Mouse (Mus musculus) liver (tissue): ENCODE measurements around the gene Gipr.
"Not testable (repeated sequence)": the region's sequence is repeated elsewhere in the genome, so short reads cannot be mapped to it uniquely, and the experiment has no call there.

Experiments used
- DNase-seq: peaks from one replicate; pipeline ENCODE4 v3.0.0-alpha.2; 2020; ENCODE audit warnings: mixed read lengths

Gene Gipr

GRCm38 (mm10) chr7:19178035-19178434 is 12.1 kb upstream of the Gipr start:
- no peak for DNase-seq

GRCm38 (mm10) chr7:19177216-19177615 is 11.3 kb upstream of the Gipr start:
- DNase-seq, result no peak

GRCm38 (mm10) chr7:19176516-19176947 is 10.6 kb upstream of the Gipr start:
- no peak for DNase-seq

DNA sequence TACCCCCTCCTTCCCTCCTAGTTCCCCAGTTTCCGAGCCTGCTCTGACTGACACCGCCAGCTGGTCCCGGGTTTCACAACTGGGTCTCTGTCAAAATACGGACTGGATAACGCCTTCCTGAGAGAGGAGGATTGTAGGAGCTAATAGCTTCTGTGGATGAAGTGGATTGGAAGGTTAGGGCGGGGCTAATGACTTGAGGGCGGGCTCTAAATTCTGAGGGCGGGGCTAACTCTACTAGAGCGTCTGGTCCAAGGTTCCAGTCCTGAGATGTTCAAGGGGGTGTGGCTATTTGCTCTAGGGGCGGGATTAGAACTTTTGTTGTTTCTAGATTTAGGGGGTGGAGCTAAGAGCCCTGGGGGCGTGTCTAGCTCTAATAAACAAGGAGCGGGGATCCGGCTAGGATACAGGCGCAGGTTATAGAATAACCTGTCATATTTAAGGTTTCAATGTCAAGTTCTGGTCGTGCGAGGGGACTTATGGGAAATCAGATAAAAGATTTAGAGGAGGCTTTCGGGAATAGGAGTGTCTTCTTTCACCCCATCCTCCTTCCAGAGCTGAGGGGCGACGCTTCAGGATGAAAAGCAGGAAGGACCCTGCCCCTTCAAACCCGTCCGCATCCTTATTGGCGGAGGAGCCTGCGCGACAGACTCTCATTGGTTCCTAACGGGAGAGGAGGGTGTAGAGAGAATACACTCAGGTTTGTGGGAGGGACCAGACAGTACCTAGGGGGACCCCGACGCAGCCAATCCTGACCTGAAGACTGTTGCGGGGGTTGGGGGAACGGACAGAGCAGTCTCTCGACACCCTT is 10.0 kb upstream of the Gipr start, which contains the start of gene Eml2:
Gene Eml2, plus strand, starts transcription at position 714 of the 808 bp plus-strand sequence.
- peak; percentile 61 for DNase-seq

DNA sequence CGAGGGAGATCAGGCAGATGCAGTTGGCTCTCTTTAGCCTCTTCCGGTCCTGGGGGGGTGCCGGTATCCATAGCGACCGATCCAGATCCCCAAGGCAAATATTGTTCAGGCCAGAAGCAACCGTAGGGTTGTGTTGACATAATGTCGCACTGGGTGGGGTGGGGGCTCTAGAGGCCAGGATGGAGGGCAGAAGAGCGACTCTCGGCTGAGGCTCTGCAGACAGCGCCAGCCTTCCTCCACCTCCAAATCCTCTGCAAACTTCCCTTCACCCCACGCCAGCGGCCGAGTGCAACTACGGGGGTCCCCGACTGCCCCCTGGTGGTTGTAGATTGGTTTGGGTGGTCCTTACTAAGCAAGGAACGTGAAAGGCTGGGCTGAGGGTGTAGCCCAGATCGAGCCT is 6.9 kb upstream of the Gipr start:
- peak; percentile 84 for DNase-seq

DNA sequence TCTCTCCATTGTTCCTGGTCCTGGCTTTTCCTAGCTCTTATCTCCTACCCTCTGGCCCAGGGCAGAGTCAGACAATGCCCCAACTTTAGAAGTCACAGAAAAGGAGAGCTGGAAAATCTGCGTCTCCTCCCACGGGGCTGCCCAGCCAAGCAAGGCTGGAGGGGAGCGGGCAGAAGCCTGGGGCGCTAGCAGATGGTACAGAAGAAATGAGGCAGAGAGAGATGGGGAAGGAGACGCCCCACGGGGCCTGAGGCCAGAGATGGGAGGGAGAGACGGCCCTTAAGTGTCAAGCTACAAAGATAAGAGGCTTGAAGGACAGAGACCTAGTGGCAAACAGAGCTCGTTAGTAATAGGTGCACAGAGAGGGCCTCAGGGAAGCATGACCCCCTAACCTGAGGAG is 5.9 kb upstream of the Gipr start:
- DNase-seq, result no peak

DNA sequence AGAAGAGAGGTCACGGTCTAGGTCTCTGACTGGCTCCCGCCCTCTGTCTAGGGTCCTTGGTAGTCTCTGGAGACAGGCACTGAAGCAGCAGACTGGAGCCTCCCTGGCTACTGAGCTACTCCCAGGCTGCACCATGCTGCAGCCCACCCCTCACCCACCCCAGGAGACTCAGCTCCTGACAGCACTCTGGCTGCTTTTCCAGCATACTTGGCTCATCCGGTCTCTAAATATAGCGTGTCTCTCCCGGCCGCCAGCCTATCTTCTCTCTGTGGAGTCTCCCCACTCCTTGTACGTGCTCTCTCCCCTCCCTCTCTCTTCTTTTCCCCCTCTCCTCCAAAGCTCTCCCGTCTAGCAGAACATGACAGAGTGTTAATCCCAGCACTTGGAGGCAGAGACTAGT is 4.2 kb upstream of the Gipr start:
- DNase-seq, result peak; percentile 32

DNA sequence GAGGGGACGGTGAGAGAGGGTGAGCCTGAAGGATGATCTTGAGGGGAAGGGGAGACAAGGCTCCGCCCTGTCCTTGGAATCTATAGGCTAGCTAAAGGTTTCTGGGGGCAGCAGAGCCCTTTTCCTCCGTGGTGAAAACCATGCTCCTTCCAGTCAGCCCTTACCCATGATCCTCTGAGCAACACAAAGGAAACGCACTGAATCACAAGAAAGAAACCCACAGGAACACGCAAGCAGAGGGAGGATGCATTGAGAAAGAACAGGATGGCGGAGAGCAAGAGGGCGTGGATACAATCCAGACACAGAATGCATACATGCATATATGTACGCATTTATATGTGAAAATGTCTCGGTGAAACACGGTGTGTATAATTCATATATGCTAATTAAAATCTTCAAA is 3.6 kb upstream of the Gipr start:
- DNase-seq, result no peak

GRCm38 (mm10) chr7:19166990-19167389 is 1.1 kb upstream of the Gipr start:
- DNase-seq, result no peak

DNA sequence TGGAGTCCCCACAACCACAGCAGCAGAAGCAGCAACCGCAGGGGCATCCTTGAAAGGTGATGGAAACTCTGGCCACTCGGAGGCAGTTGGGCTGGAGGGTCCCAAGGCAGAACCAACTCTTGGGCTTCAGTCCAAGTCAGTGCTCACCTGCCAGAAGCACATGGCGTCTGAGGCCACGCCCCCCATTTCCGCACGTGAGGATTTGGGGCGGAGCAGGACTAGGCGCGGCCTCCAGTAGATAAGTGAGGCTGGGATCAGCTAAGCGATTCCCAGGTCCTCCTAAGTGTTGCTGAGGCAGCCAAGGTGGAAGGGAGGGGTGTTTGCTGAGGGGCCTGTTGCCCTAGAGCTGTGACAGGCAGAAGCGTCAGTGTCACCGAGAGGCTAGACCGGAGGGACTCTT is 949 bp downstream of the Gipr start:
- DNase-seq, result peak; percentile 77

DNA sequence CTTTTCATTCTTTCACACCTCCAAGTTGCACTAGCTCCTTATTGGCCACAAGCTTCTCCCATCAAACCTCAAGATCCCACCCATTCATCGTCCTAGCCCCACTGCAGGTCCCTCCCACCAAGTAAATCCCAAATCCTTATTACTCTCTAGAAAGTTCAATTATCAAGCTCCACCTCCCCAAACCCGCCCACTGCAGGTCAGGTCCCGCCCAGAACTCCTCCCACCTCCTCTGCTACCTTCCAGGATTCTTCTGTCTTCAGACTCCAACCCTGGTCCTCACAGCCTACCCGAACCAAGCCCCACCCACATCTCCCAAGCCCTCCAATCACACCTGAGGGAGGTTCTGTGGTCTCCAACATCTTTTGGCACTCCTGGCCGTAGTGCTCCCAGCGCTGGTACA is 1.7 kb downstream of the Gipr start:
- DNase-seq, result peak; percentile 63

GRCm38 (mm10) chr7:19163752-19164151 is 2.2 kb downstream of the Gipr start:
- DNase-seq, result no peak

GRCm38 (mm10) chr7:19162928-19163327 is 3.0 kb downstream of the Gipr start:
- DNase-seq, result no peak

- DNase-seq, result peak; percentile 83
Observed at GRCm38 (mm10) chr7:19160115-19160514, 5.8 kb downstream of the Gipr start.

DNA sequence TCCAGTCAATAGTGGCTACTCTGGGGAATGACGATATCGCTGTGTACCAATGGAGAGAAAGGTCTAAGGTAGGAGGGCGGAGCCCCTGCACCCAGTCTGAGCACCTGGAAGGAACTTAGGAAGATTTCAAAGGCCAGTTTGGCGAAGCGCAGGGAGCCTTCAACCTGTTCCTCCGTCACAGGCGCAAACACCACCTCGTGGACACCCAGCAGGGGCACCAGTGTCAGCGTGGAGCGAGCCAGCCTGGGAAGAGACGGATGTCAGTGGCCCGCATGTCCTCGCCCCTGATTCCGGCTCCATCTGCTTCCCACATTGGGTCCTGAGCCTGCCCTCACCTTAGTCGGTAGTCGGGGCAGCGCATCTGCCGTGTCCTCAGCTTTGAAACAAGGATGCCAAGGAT is 6.5 kb downstream of the Gipr start:
- no peak for DNase-seq

- no peak for DNase-seq
Observed at GRCm38 (mm10) chr7:19158601-19159000, 7.3 kb downstream of the Gipr start.

DNA sequence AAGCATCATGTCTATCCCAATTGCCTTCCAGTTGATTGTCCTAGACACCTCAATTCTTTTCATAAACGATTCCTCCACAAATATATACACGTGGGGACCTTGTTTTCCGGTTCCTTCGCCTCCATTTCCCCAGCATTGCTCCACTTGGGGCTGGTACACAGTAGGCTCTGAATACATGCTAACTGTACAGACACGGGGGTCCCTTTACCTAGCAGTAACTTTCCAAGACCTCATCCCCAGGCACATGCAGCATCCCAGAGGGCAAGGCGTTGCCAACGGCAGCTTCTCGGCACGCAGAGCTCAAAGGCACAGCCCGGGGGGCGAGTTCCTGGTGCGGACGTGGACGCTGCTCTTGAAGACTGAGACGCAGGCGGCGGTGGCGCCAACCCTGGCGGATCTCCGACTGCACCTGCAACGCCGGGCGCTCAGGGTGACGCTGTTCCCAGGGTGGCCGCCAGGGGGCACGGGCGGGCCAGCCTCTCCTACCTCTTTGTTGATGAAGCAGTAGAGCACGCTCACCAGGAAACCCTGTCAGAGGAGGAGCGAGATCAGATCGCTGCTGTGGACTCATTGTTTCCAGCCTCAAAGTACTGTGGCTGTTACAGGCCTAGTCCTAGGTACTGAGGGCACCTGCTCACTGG is 8.6 kb downstream of the Gipr start:
- DNase-seq, result peak; percentile 89

DNA sequence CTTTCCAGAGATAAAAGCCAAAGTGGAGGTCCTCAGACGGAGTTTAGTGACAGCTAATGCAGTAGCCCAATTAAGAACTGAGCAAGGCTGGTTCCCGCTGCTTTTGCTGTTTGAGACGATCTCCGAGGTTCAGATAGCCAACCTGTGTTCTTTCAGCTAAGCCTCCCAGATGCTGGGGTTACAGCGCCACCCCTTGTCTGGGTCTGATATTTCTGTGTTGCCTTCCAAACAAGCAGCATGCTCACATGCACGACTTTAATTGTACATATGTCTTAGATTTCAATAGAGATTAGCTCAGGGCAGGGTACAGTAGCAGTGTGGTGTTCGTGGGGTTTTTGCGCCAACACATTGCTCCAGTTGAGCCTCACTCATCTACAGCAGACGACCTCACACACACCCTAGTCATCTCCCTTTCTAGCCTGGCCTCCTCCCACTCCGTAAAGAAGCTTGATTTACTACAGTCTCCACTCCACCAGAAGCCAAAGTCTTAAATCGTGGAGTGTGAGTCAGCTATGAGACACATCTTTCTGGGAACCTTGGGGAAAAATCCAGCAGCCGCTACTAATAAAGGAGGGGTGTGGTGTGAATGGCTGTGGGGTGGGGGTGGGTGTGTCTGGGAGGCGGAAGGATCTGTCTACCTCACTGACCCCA is 10.0 kb downstream of the Gipr start:
- no peak for DNase-seq

DNA sequence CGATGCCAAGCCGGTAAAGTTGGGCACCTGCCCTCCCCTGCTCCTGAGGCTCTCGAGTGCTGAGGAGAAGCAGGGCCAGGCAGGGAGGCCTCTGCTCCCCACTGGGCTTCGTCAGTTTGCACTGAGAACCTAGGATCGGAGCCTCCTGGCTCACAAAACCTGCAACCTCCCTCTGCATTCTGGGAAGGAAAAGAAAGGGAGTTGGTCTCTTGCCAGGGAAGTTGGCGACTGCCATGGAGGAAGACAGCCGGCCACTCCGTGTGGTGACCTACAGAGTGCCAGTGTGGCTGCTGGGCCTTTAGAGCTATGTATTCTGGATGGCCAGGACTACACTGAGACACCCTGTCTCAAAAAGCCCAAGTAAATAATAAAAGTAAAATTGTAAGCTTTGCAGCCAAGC is 11.1 kb downstream of the Gipr start:
- DNase-seq, result no peak

- not testable (repeated sequence) for DNase-seq
Observed at GRCm38 (mm10) chr7:19151121-19151520, 14.8 kb downstream of the Gipr start.

DNA sequence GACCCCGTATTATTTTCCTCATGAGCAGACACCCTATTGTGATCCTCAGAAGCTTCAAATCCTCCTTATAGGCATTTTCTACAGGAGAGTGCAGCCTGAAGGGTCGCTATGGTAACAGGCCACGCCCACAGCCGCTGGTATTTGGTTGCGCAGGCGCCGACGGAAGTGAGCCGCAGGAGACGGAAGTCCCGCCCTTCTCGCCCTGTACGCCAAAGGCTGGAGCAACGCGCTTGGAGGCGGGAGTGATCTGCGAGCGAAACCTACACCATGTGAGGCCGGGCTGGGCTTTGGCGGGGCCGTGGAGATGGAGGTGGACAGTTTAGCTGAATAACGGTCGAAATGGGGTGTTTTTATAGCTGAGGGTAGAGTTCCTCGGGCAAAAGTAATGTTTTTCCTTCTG is 16.3 kb downstream of the Gipr start, which contains the start of gene Snrpd2:
Gene Snrpd2, plus strand, starts transcription at position 97 of the 400 bp plus-strand sequence.
- DNase-seq, result peak; percentile 98

- DNase-seq, result peak; percentile 98
Observed at GRCm38 (mm10) chr7:19148875-19149541, 16.9 kb downstream of the Gipr start, which contains the start of gene Qpctl. Gene Qpctl, minus strand, starts transcription at chr7:19149291.
